Mouse (Mus musculus): ENCODE measurements around the gene Slc6a8.

Gene Slc6a8

DNA sequence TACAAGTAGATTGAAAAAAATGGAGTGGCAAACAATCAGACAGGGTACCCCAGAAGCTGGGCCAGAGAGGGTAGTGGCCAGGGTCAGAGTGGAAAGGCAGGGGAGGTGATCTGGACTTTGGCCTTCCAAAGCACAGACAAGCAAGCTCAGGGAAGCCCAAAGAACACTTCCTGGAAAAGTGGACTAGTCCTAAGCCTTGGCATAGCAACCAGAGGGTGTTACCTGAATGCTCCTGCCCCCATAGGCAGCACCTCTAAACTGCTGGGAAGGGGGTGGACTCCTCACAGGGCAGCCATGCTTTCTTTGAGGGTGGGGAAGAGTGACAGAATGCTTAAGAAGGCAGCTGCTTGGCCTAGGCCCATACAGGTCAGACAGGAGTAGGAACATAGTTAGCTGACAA lies 12.0 kb downstream of the Slc6a8 start:
- no peak for DNase-seq (ENCODE audit: low read depth)

DNA sequence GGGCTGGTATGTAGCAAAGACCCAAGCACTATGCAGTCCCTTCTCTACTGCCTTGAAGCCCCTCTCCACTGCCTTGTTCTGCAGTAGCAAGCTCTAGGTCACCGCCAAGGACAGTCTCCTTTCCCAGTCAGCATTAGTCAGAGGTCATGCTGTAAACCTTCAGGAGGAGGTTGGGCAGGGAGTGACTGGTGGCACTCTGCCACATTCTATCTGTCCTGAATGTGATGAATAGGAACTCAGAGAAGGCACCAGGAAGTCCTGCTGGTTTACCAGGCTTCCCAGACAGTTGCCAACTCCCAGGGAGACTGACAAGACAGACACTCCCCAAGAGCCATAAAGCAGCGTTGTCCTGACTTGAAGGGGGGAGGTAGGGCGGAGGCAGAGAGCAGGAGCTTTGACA lies 12.7 kb downstream of the Slc6a8 start:
- no peak for DNase-seq (ENCODE audit: low read depth)

DNA sequence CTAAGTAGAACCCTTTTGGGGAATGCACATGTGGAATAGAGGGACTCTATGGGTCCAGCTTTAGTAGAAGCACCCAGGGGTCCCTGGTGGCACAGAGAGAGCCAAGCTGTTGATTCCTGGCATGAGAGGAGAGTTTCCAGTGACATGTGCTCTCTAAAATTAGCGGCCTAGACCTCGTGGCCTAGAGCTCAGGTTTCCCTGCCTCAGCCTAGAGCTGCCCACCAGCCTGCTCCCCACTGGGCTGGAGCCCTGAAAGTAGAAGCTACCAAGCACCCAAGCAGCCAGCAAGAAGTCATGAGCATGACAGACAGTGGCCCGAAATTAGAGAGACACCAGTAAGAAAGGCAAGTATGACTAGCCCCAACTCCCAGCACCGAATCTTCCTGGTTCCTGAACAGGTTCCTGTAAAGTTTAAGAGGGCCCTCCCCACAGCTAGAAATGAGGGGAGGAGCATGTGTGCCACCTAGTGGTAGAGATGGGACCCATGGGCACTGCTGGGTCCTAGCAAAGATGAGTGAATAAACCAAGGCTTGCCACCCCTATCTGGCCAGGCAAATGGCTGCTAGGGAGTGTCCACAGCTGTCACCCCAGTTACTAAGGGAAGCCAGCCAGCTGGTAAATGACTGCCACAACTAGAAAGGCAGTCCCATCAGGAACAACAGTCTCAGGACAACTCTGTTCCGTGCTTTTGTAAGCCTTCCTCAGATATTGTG lies 18.1 kb downstream of the Slc6a8 start:
- peak; percentile 64 for DNase-seq (ENCODE audit: low read depth)

DNA sequence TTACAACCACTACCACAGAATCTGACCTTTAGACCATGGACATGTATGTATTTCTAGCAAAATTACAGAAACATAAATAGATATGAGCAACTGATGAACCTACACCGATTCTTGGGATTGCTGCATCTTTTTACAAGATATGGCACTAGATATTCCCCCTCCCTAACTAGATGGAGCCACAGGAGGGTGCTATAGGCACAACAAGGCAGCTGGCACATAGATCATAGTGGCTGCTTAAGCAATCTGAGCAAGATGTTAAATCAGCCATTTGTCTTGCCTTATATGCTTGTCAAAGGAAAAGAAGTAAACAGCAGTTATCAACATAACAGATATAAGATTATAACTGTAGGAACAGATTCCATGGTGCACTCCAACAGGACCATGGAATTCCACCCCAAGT lies 27.5 kb downstream of the Slc6a8 start:
- DNase-seq (ENCODE audit: low read depth), result peak; percentile 53

DNA sequence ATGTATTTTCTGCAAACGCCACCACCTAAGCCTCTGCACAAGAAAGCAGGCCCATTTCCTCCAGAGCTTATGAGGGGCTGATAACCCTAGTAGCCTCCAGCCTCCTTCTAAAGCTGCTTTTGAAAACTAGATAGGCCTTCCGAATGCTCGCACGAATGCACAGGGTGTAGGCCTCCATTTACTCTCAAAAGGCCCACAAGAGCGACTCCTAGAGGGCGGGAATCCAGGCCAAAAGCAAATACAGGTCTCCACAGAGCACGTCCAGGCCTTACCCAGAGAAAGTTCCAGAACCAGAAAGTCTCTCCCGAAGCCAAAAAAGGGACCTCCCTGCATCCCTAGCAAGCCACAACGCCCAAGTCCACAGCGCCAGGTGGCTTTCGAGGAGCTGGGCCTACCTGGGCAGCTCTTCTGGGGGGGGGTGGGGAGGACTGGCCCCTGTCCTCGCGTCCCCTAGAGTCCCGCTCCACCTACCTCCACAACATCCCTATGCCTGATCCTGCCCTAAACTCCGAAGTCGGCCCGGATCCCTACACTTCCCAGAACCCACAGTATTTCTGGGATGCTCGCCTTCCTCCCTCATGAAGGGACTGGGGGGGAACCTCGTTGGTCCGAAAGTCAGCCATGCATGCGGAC lies 42.6 kb downstream of the Slc6a8 start:
- peak; percentile 83 for DNase-seq (ENCODE audit: low read depth)

DNA sequence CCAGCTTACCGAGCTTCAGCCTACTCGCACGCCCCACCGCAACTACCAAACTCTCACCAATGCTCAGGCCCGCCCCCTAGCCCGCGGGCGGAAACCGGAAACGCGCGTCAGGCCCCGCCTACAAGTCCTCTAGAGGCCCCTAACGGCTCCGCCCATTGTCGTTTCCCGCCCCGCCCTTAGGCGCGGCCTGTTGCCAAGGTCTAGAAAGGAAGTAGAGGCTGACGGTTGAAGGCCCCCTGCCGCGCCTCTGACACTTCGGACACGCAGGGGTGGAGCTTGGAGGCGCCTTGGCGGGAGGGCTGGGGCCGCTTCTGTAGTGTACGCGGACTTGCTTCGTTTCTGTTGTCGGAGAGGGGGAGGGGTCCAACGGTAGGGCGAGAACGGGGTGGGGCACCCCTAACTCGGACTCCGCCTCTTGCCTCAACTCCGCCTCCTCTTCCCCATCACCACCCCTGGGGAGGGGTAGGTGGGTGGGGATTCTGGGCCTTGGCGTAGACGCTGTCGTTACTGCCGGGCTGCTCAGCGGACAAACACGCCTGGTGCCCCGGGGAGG lies 43.2 kb downstream of the Slc6a8 start, which contains the start of the genes Bcap31 and Abcd1:
TSS of gene Bcap31 (minus strand) at position 67 of the 553 bp plus-strand sequence.
TSS of gene Abcd1 (plus strand) at position 489 of the 553 bp plus-strand sequence.
- peak; percentile 98 for DNase-seq (ENCODE audit: low read depth)

- no peak for DNase-seq (ENCODE audit: low read depth)
Observed at GRCm38 (mm10) chrX:73716709-73717545, 44.0 kb downstream of the Slc6a8 start.

DNA sequence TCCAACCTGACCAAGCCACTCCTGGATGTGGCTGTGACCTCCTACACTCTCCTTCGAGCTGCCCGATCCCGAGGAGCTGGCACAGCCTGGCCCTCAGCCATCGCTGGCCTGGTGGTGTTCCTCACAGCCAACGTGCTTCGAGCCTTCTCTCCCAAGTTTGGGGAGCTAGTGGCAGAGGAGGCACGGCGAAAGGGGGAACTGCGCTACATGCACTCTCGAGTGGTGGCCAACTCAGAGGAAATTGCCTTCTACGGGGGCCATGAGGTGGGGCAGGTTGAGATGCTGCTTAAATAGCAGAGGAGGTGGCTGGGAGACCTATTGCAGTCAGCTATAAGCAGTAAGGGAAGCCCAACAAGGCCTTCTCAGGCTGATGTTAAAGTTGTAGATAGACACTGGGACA lies 44.7 kb downstream of the Slc6a8 start:
- peak; percentile 11 for DNase-seq (ENCODE audit: low read depth)

- DNase-seq (ENCODE audit: low read depth), result peak; percentile 28
Observed at GRCm38 (mm10) chrX:73718271-73718670, 45.3 kb downstream of the Slc6a8 start.

GRCm38 (mm10) chrX:73718686-73719362 lies 45.9 kb downstream of the Slc6a8 start:
- DNase-seq (ENCODE audit: low read depth), result peak; percentile 63

- no peak for DNase-seq (ENCODE audit: low read depth)
Observed at GRCm38 (mm10) chrX:73730908-73731307, 58.0 kb downstream of the Slc6a8 start.
